24 mouse cellular contexts compared by ENCODE assay signal in genomic region chr4:53773911-53774310, GRCm38 (mm10). TPM values are rescaled to one million over a fixed set of nuclear protein-coding genes. Genes with fewer than 3 reads are reported as not detected.
A peak's percentile ranks its signal among the peaks of the same experiment; 100 is the strongest.
DNase-seq lines count a peak whose midpoint lies in the region; TF ChIP-seq lines count a peak whose summit lies in the region.
"Had no signal": no experiment of that assay in that cellular context is flagged by ENCODE, and none has a peak within 500 bp of the region (broad histone marks: within the 10 kb centered on the region; RNA-seq: fewer than 3 reads in every experiment).

No protein-coding gene starts in this region.

- no peak overlapping the region for H3K27ac ChIP-seq in gastrocnemius, adult 2 months
- H3K27ac ChIP-seq: embryonic facial prominence, embryonic 10.5 days; embryonic facial prominence, embryonic 12.5 days; forebrain, embryonic 13.5 days; forebrain, embryonic 15.5 days had no signal

- intact Hi-C loops in gastrocnemius, adult 2 months (cut with DNase I): no loop called here

- DNase-seq in gastrocnemius, adult 2 months: no peak
- no peak for DNase-seq in gastrocnemius, postnatal 25 days
- DNase-seq in ovary, adult 18-20 months (ENCODE audit: low spot score): peak; percentile 26
- no peak for DNase-seq in ovary, postnatal 36 days (ENCODE audit: low spot score)
- DNase-seq in Muller cell, postnatal 12 days (ENCODE audit: inconsistent ontology term): peak; percentile 35
- DNase-seq in urinary bladder, adult 2 months (ENCODE audit: low spot score): no peak
- DNase-seq: adrenal gland, adult 8-10 months; adrenal gland, postnatal 14 days; adrenal gland, postnatal 36 days; B cell, adult 2 months; cerebellum, adult 11-12 months; cerebellum, adult 2 months; cerebellum, adult 9-10 months; cerebellum, postnatal 10 days; cerebellum, postnatal 25 days; forebrain, postnatal 0 days had no signal

- H3K4me3 ChIP-seq in gastrocnemius, adult 2 months: peak overlapping the region; percentile 22; the same call in 1 of the 2 replicates
- H3K4me3 ChIP-seq: embryonic facial prominence, embryonic 10.5 days; embryonic facial prominence, embryonic 12.5 days; forebrain, embryonic 13.5 days; forebrain, embryonic 15.5 days had no signal

- TF ChIP-seq CTCF in gastrocnemius, adult 2 months (IDR thresholded peaks at IDR 0.05): no peak

RNA-seq across cellular contexts. Expression of gene Tal2, which starts 5.6 kb away (rescaled TPM):
- total RNA-seq in gastrocnemius, adult 2 months (2021): 1 to 10 TPM in 1 of 2 experiments, under 1 TPM in 1; 0.54 to 1.1 TPM
- under 1 TPM; 0.56 to 0.72 TPM for total RNA-seq in gastrocnemius, postnatal 25 days (2021)
- 0.29 and 0.32 TPM in 2 replicates for polyA plus RNA-seq in urinary bladder, adult 2 months (2012; rRNA removed)
- total RNA-seq: adrenal gland, adult 18-20 months; adrenal gland, postnatal 36 days; CH12.LX had no signal
- polyA plus RNA-seq: CD4-positive, CD25-positive, alpha-beta regulatory T cell, adult 4 months; G1E had no signal

RNA-seq across cellular contexts. Expression of gene Tmem38b, which starts 51.9 kb away (rescaled TPM):
- total RNA-seq in gastrocnemius, adult 2 months (2021): 10 to 100 TPM; 58.6 to 69.6 TPM
- total RNA-seq in gastrocnemius, postnatal 25 days (2021): 10 to 100 TPM; 35.2 to 49.8 TPM
- 15.5 and 30.2 TPM in 2 replicates for polyA plus RNA-seq in urinary bladder, adult 2 months (2012; rRNA removed)

Comparison
In these comparisons a context has a peak if more than half of its experiments do, and no peak if none do; other contexts are left out.
1. DNase-seq: peak in ovary, adult 18-20 months (single experiment) and Muller cell, postnatal 12 days (single experiment); none in gastrocnemius, adult 2 months (single experiment), gastrocnemius, postnatal 25 days (single experiment), ovary, postnatal 36 days (single experiment) and urinary bladder, adult 2 months (single experiment).